Mouse (Mus musculus): ENCODE results near the gene Zc3h7a.

GRCm38 (mm10) chr16:11200247-11200646 lies 24.1 kb upstream of the Zc3h7a start:
- TF ChIP-seq GATA1 (IDR thresholded peaks at IDR 0.05; ENCODE audit: low read length), result no peak
- no peak for TF ChIP-seq TAL1 (IDR thresholded peaks at IDR 0.05; ENCODE audit: low read length)
